Mouse (Mus musculus) kidney, embryonic 14.5 days (tissue): ENCODE results near the gene Scoc. TPM values are rescaled to one million over a fixed set of nuclear protein-coding genes. Genes with fewer than 3 reads are reported as not detected.

Source experiments
- ATAC-seq: fragments of 200-750 bp; cut with Nextera tagmentation; 2 replicates; pipeline ENCODE4 v1.8.0; 2017; ENCODE audit warnings: moderate number of reproducible peaks, mild to moderate bottlenecking, moderate TSS enrichment, moderate library complexity; ENCODE audit not compliant: low FRiP score, low TSS enrichment
- H3K27ac ChIP-seq: fragments of 300-500 bp; sonication (generic); 2 replicates; pipeline ENCODE4 v1.5.1; 2014; ENCODE audit warnings: low read depth, mild to moderate bottlenecking, low read length, moderate library complexity, mixed read lengths
- H3K27me3 ChIP-seq: fragments of 300-500 bp; sonication (generic); 2 replicates; pipeline ENCODE4 v1.6.1; 2014; ENCODE audit warnings: mild to moderate bottlenecking, low read length; ENCODE audit not compliant: control insufficient read depth, insufficient read depth
- H3K36me3 ChIP-seq: fragments of 300-500 bp; sonication (generic); 2 replicates; pipeline ENCODE4 v1.6.1; 2014; ENCODE audit warnings: low read length, mixed read lengths; ENCODE audit not compliant: control insufficient read depth, insufficient read depth
- H3K4me1 ChIP-seq: fragments of 300-500 bp; sonication (generic); 2 replicates; pipeline ENCODE4 v1.6.1; 2014; ENCODE audit warnings: low read length, mixed read lengths; ENCODE audit not compliant: control insufficient read depth, insufficient read depth
- H3K4me2 ChIP-seq: fragments of 300-500 bp; sonication (generic); replicated peaks from 2 replicates; pipeline ENCODE4 v1.6.1; 2014; ENCODE audit warnings: low read depth, mild to moderate bottlenecking, low read length
- H3K4me3 ChIP-seq: fragments of 300-500 bp; sonication (generic); 2 replicates; pipeline ENCODE4 v1.5.1; 2014; ENCODE audit warnings: mild to moderate bottlenecking, low read length
- H3K9ac ChIP-seq: fragments of 300-500 bp; sonication (generic); 2 replicates; pipeline ENCODE4 v1.6.1; 2014; ENCODE audit warnings: low read depth, mild to moderate bottlenecking, low read length, moderate library complexity
- H3K9me3 ChIP-seq: fragments of 300-500 bp; sonication (generic); 2 replicates; pipeline ENCODE4 v1.6.1; 2016; ENCODE audit warnings: low read length; ENCODE audit not compliant: control insufficient read depth
- WGBS: fragments of 180-500 bp; shearing (Covaris S2); extraction: QIAGEN DNeasy Blood & Tissue Kit; methylation state at CpG from one replicate; pipeline ENCODE4 v1.1.7; 2014; 5-methylcytosine and 5-hydroxymethylcytosine counted together
- polyA plus RNA-seq: library from polyadenylated mRNA; unstranded; fragments of >200 nt; fragmentation: Nextera tagmentation; extraction: Ambion mirVana; gene quantifications from 2 replicates; pipeline ENCODE4 v1.2.1, GENCODE M21; 2014

The Scoc gene
- 117 and 132 TPM in 2 replicates for polyA plus RNA-seq

- 68% methylated on average over 14 of the region's 14 CpGs for WGBS
- Histone ChIP-seq H3K36me3 (no peaks in the 10 kb centered on the region), H3K4me2 (no peak within 1 kb of the TSS), H3K4me1 (no peaks in the 10 kb centered on the region), H3K4me3 (no peak within 1 kb of the TSS), H3K9me3 (peaks cover 6% of the 10 kb centered on the region; the same call in 1 of the 2 replicates), H3K27me3 (no peaks in the 10 kb centered on the region), H3K9ac (no peak within 1 kb of the TSS), H3K27ac (no peak within 1 kb of the TSS)
- peak; percentile 52; the same call in 1 of the 2 replicates for ATAC-seq
These were observed at the start of gene Scoc for GRCm38 (mm10) chr8:83458222-83458621. Gene Scoc (minus strand): TSS chr8:83458391.

- H3K9ac ChIP-seq, result no peak overlapping the region
- no peak overlapping the region for H3K4me3 ChIP-seq
- 75% methylated on average over 3 of the region's 3 CpGs for WGBS
- H3K27me3 ChIP-seq, result no peaks in the 10 kb centered on the region
- H3K9me3 ChIP-seq, result peaks cover 6% of the 10 kb centered on the region; the same call in 1 of the 2 replicates
- no peaks in the 10 kb centered on the region for H3K36me3 ChIP-seq
- no peak overlapping the region for H3K27ac ChIP-seq
- ATAC-seq, result no peak
- no peaks in the 10 kb centered on the region for H3K4me1 ChIP-seq
- no peak overlapping the region for H3K4me2 ChIP-seq
These were observed 1.4 kb upstream of the Scoc start for GRCm38 (mm10) chr8:83459606-83460005.

GRCm38 (mm10) chr8:83457121-83457520 lies 1.1 kb downstream of the Scoc start:
- Histone ChIP-seq H3K27me3 (no peaks in the 10 kb centered on the region), H3K4me3 (no peak overlapping the region), H3K4me1 (no peaks in the 10 kb centered on the region), H3K4me2 (no peak overlapping the region), H3K9ac (no peak overlapping the region), H3K9me3 (peaks cover 6% of the 10 kb centered on the region; the same call in 1 of the 2 replicates), H3K36me3 (no peaks in the 10 kb centered on the region), H3K27ac (no peak overlapping the region)
- WGBS, result 61% methylated on average over 6 of the region's 6 CpGs
- ATAC-seq, result no peak

- H3K4me2 ChIP-seq, result no peak overlapping the region
- 28% methylated on average over 3 of the region's 3 CpGs for WGBS
- H3K36me3 ChIP-seq, result no peaks in the 10 kb centered on the region
- no peak overlapping the region for H3K4me3 ChIP-seq
- peaks cover 5% of the 10 kb centered on the region; the same call in 1 of the 2 replicates for H3K9me3 ChIP-seq
- ATAC-seq, result no peak
- no peak overlapping the region for H3K9ac ChIP-seq
- H3K4me1 ChIP-seq, result no peaks in the 10 kb centered on the region
- H3K27ac ChIP-seq, result no peak overlapping the region
- H3K27me3 ChIP-seq, result no peaks in the 10 kb centered on the region
These were observed 7.1 kb downstream of the Scoc start for GRCm38 (mm10) chr8:83451056-83451455.

GRCm38 (mm10) chr8:83449960-83450359 lies 8.2 kb downstream of the Scoc start:
- H3K27ac ChIP-seq, result no peak overlapping the region
- no peaks in the 10 kb centered on the region for H3K9me3 ChIP-seq
- WGBS, result 77% methylated on average over 1 of the region's 1 CpGs
- no peak overlapping the region for H3K4me3 ChIP-seq
- ATAC-seq, result no peak
- no peaks in the 10 kb centered on the region for H3K27me3 ChIP-seq
- H3K4me1 ChIP-seq, result no peaks in the 10 kb centered on the region
- no peak overlapping the region for H3K4me2 ChIP-seq
- H3K9ac ChIP-seq, result no peak overlapping the region
- no peaks in the 10 kb centered on the region for H3K36me3 ChIP-seq

- ATAC-seq, result no peak
- H3K36me3 ChIP-seq, result no peaks in the 10 kb centered on the region
- H3K4me1 ChIP-seq, result peaks cover 4% of the 10 kb centered on the region; the same call in 1 of the 2 replicates
- H3K27ac ChIP-seq, result peak overlapping the region; percentile 44; the same call in 1 of the 2 replicates
- whole genome bisulfite sequencing, result 33% methylated on average over 5 of the region's 5 CpGs
- H3K4me3 ChIP-seq, result peak overlapping the region; percentile 98
- H3K9me3 ChIP-seq, result no peaks in the 10 kb centered on the region
- H3K4me2 ChIP-seq, result peak overlapping the region; percentile 67
- H3K9ac ChIP-seq, result no peak overlapping the region
- H3K27me3 ChIP-seq, result no peaks in the 10 kb centered on the region
These were observed 15.2 kb downstream of the Scoc start for GRCm38 (mm10) chr8:83443052-83443400.

- Histone ChIP-seq H3K27ac (peak overlapping the region; percentile 85), H3K4me1 (peaks cover 4% of the 10 kb centered on the region; the same call in 1 of the 2 replicates), H3K4me3 (peak overlapping the region; percentile 98), H3K9ac (peak overlapping the region; percentile 94), H3K9me3 (no peaks in the 10 kb centered on the region), H3K4me2 (peak overlapping the region; percentile 74), H3K27me3 (no peaks in the 10 kb centered on the region), H3K36me3 (no peaks in the 10 kb centered on the region; the same call in 1 of the 2 replicates)
- WGBS, result under 1% methylated on average over 59 of the region's 64 CpGs
- ATAC-seq, result peak; percentile 100
These were observed 15.7 kb downstream of the Scoc start for GRCm38 (mm10) chr8:83442243-83443051.

GRCm38 (mm10) chr8:83441656-83442242 lies 16.4 kb downstream of the Scoc start:
- peaks cover 4% of the 10 kb centered on the region; the same call in 1 of the 2 replicates for H3K36me3 ChIP-seq
- H3K9ac ChIP-seq, result peak overlapping the region; percentile 94
- H3K4me1 ChIP-seq, result peaks cover 4% of the 10 kb centered on the region; the same call in 1 of the 2 replicates
- no peak for ATAC-seq
- no peaks in the 10 kb centered on the region for H3K9me3 ChIP-seq
- WGBS, result 2% methylated on average over 29 of the region's 29 CpGs
- H3K27ac ChIP-seq, result peak overlapping the region; percentile 85
- no peaks in the 10 kb centered on the region for H3K27me3 ChIP-seq
- peak overlapping the region; percentile 74 for H3K4me2 ChIP-seq
- H3K4me3 ChIP-seq, result peak overlapping the region; percentile 98

GRCm38 (mm10) chr8:83437077-83437476 lies 21.1 kb downstream of the Scoc start:
- H3K9ac ChIP-seq, result no peak overlapping the region
- peaks cover 13% of the 10 kb centered on the region; the same call in 1 of the 2 replicates for H3K36me3 ChIP-seq
- H3K4me3 ChIP-seq, result no peak overlapping the region
- WGBS, result 74% methylated on average over 1 of the region's 1 CpGs
- ATAC-seq, result no peak
- H3K27ac ChIP-seq, result no peak overlapping the region
- no peak overlapping the region for H3K4me2 ChIP-seq
- peaks cover 4% of the 10 kb centered on the region; the same call in 1 of the 2 replicates for H3K4me1 ChIP-seq
- H3K27me3 ChIP-seq, result no peaks in the 10 kb centered on the region
- no peaks in the 10 kb centered on the region for H3K9me3 ChIP-seq
